Mouse (Mus musculus) limb, embryonic 14.5 days (tissue): ENCODE measurements at regions not wholly inside any gene's neighbourhood (a gene's known extent, or its start where the extent isn't known, plus 50 kb on each side); places are given as distances from the start of the nearest gene placed in this dataset.

Experiments used
- ATAC-seq: fragments of 200-750 bp; cut with Nextera tagmentation; 2 replicates; pipeline ENCODE4 v1.8.0; 2017; ENCODE audit warnings: low read depth, moderate number of reproducible peaks, moderate TSS enrichment; ENCODE audit not compliant: low FRiP score
- DNase-seq: peaks from one replicate; pipeline ENCODE4 v3.0.0-alpha.2; 2015; ENCODE audit warnings: low spot score
- H3K27ac ChIP-seq: fragments of 300-500 bp; sonication (generic); replicated peaks from 2 replicates; pipeline ENCODE4 v1.5.1; 2014; ENCODE audit warnings: low read depth, mild to moderate bottlenecking, low read length, moderate library complexity, mixed read lengths
- H3K27me3 ChIP-seq: fragments of 300-500 bp; sonication (generic); 2 replicates; pipeline ENCODE4 v1.6.1; 2014; ENCODE audit warnings: low read length, mixed read lengths; ENCODE audit not compliant: control insufficient read depth, insufficient read depth
- H3K36me3 ChIP-seq: fragments of 300-500 bp; sonication (generic); 2 replicates; pipeline ENCODE4 v1.6.1; 2014; ENCODE audit warnings: mild to moderate bottlenecking, low read length, moderate library complexity, mixed read lengths; ENCODE audit not compliant: control insufficient read depth, insufficient read depth
- H3K4me1 ChIP-seq: fragments of 300-500 bp; sonication (generic); 2 replicates; pipeline ENCODE4 v1.6.1; 2014; ENCODE audit warnings: antibody characterized with exemption, low read length, mixed read lengths; ENCODE audit not compliant: control insufficient read depth, insufficient read depth
- H3K4me2 ChIP-seq: fragments of 300-500 bp; sonication (generic); replicated peaks from 2 replicates; pipeline ENCODE4 v1.6.1; 2014; ENCODE audit warnings: low read depth, mild to moderate bottlenecking, low read length, moderate library complexity; ENCODE audit not compliant: severe bottlenecking
- H3K4me3 ChIP-seq: fragments of 300-500 bp; sonication (generic); replicated peaks from 2 replicates; pipeline ENCODE4 v1.5.1; 2014; ENCODE audit warnings: low read length
- H3K9ac ChIP-seq: fragments of 300-500 bp; sonication (generic); 2 replicates; pipeline ENCODE4 v1.6.1; 2014; ENCODE audit warnings: mild to moderate bottlenecking, low read depth, low read length, moderate library complexity; ENCODE audit not compliant: severe bottlenecking
- H3K9me3 ChIP-seq: fragments of 300-500 bp; sonication (generic); 2 replicates; pipeline ENCODE4 v1.6.1; 2016; ENCODE audit warnings: low read length; ENCODE audit not compliant: control insufficient read depth
- POLR2A ChIP-seq: fragments of 200-500 bp; IDR thresholded peaks from 2 replicates; pipeline ENCODE4 v1.8.0; 2012; ENCODE audit warnings: inconsistent platforms, mild to moderate bottlenecking, moderate library complexity, borderline replicate concordance; ENCODE audit not compliant: insufficient read depth, insufficient read length; ENCODE audit errors: extremely low read depth
- WGBS: fragments of 180-500 bp; shearing (Covaris S2); extraction: QIAGEN DNeasy Blood & Tissue Kit; methylation state at CpG from one replicate; pipeline ENCODE4 v1.1.7; 2014; 5-methylcytosine and 5-hydroxymethylcytosine counted together

GRCm38 (mm10) chr9:84278295-84278694 lies 353.4 kb downstream of the Bckdhb start:
- DNase-seq = no peak
- Histone ChIP-seq H3K9me3 (peaks cover 5% of the 10 kb centered on the region; the same call in 1 of the 2 replicates), H3K36me3 (no peaks in the 10 kb centered on the region), H3K9ac (no peak overlapping the region), H3K4me2 (no peak overlapping the region), H3K27ac (0 out of 2 replicates have a peak overlapping the region, but pooled peaks have one; percentile 2), H3K4me3 (no peak overlapping the region), H3K27me3 (no peaks in the 10 kb centered on the region), H3K4me1 (no peaks in the 10 kb centered on the region)
- 65% methylated on average over 4 of the region's 4 CpGs for WGBS
- ATAC-seq = no peak
- no peak for TF ChIP-seq POLR2A

GRCm38 (mm10) chr9:84278731-84279130 lies 353.8 kb downstream of the Bckdhb start:
- Histone ChIP-seq H3K4me1 (no peaks in the 10 kb centered on the region), H3K27me3 (no peaks in the 10 kb centered on the region), H3K9ac (no peak overlapping the region), H3K27ac (no peak overlapping the region), H3K4me3 (no peak overlapping the region), H3K36me3 (no peaks in the 10 kb centered on the region), H3K9me3 (peaks cover 5% of the 10 kb centered on the region; the same call in 1 of the 2 replicates), H3K4me2 (no peak overlapping the region)
- DNase-seq (peak; percentile 12), ATAC-seq (no peak)
- no peak for TF ChIP-seq POLR2A
- WGBS = 22% methylated on average over 1 of the region's 1 CpGs

GRCm38 (mm10) chr9:84280898-84281297 lies 356.0 kb downstream of the Bckdhb start:
- WGBS = 88% methylated on average over 4 of the region's 4 CpGs

GRCm38 (mm10) chr9:84281610-84282009 lies 356.7 kb downstream of the Bckdhb start:
- Histone ChIP-seq H3K27me3 (no peaks in the 10 kb centered on the region), H3K4me2 (no peak overlapping the region), H3K9ac (no peak overlapping the region), H3K9me3 (peaks cover 5% of the 10 kb centered on the region; the same call in 1 of the 2 replicates), H3K4me1 (no peaks in the 10 kb centered on the region), H3K36me3 (no peaks in the 10 kb centered on the region), H3K4me3 (no peak overlapping the region), H3K27ac (no peak overlapping the region)
- no peak for DNase-seq
- TF ChIP-seq POLR2A = no peak
- 73% methylated on average over 3 of the region's 3 CpGs for whole genome bisulfite sequencing
- no peak for ATAC-seq

More at GRCm38 (mm10) chr9:84280898-84281297, 356.0 kb downstream of the Bckdhb start:
- TF ChIP-seq POLR2A = no peak
- H3K27ac ChIP-seq = no peak overlapping the region
- no peaks in the 10 kb centered on the region for H3K4me1 ChIP-seq
- no peaks in the 10 kb centered on the region for H3K36me3 ChIP-seq
- no peak overlapping the region for H3K4me3 ChIP-seq
- DNase-seq (no peak), ATAC-seq (no peak)
- H3K4me2 ChIP-seq = no peak overlapping the region
- no peak overlapping the region for H3K9ac ChIP-seq
- no peaks in the 10 kb centered on the region for H3K27me3 ChIP-seq
- peaks cover 5% of the 10 kb centered on the region; the same call in 1 of the 2 replicates for H3K9me3 ChIP-seq

GRCm38 (mm10) chr9:84283296-84283695 lies 358.4 kb downstream of the Bckdhb start:
- H3K4me1 ChIP-seq = no peaks in the 10 kb centered on the region
- peaks cover 5% of the 10 kb centered on the region; the same call in 1 of the 2 replicates for H3K9me3 ChIP-seq
- H3K9ac ChIP-seq = no peak overlapping the region
- DNase-seq = no peak
- no peak overlapping the region for H3K27ac ChIP-seq
- no peak for ATAC-seq
- no peak for TF ChIP-seq POLR2A
- no peaks in the 10 kb centered on the region for H3K36me3 ChIP-seq
- no peak overlapping the region for H3K4me2 ChIP-seq
- H3K27me3 ChIP-seq = no peaks in the 10 kb centered on the region
- 97% methylated on average over 4 of the region's 6 CpGs for WGBS
- no peak overlapping the region for H3K4me3 ChIP-seq

GRCm38 (mm10) chr9:84285604-84286003 lies 360.7 kb downstream of the Bckdhb start:
- WGBS = 47% methylated on average over 4 of the region's 4 CpGs
- Histone ChIP-seq H3K4me1 (no peaks in the 10 kb centered on the region), H3K27ac (no peak overlapping the region), H3K36me3 (no peaks in the 10 kb centered on the region), H3K4me3 (no peak overlapping the region), H3K4me2 (no peak overlapping the region), H3K9me3 (peaks cover 5% of the 10 kb centered on the region; the same call in 1 of the 2 replicates), H3K27me3 (no peaks in the 10 kb centered on the region), H3K9ac (no peak overlapping the region)
- DNase-seq (no peak), ATAC-seq (no peak)
- no peak for TF ChIP-seq POLR2A
